Mouse (Mus musculus) neural tube, embryonic 12.5 days (tissue): ENCODE results near the gene Uevld. TPM values are rescaled to one million over a fixed set of nuclear protein-coding genes. Genes with fewer than 3 reads are reported as not detected.
"Not testable (repeated sequence)": the region's sequence is repeated elsewhere in the genome, so short reads cannot be mapped to it uniquely, and the experiment has no call there.

Experiments
- ATAC-seq: fragments of 200-750 bp; cut with Nextera tagmentation; 2 replicates; pipeline ENCODE4 v1.8.0; 2017; ENCODE audit warnings: low read depth, mild to moderate bottlenecking, moderate TSS enrichment, moderate library complexity; ENCODE audit not compliant: low FRiP score
- H3K27ac ChIP-seq: fragments of 300-500 bp; sonication (generic); 2 replicates; pipeline ENCODE4 v1.5.1; 2016
- H3K27me3 ChIP-seq: fragments of 300-500 bp; sonication (generic); replicated peaks from 2 replicates; pipeline ENCODE4 v1.6.1; 2016; ENCODE audit warnings: mild to moderate bottlenecking
- H3K36me3 ChIP-seq: fragments of 300-500 bp; sonication (generic); 2 replicates; pipeline ENCODE4 v1.6.1; 2016; ENCODE audit warnings: mild to moderate bottlenecking
- H3K4me1 ChIP-seq: fragments of 300-500 bp; sonication (generic); 2 replicates; pipeline ENCODE4 v1.6.1; 2016
- H3K4me2 ChIP-seq: fragments of 300-500 bp; sonication (generic); replicated peaks from 2 replicates; pipeline ENCODE4 v1.6.1; 2016; ENCODE audit warnings: mild to moderate bottlenecking
- H3K4me3 ChIP-seq: fragments of 300-500 bp; sonication (generic); 2 replicates; pipeline ENCODE4 v1.5.1; 2016
- H3K9ac ChIP-seq: fragments of 300-500 bp; sonication (generic); 2 replicates; pipeline ENCODE4 v1.6.1; 2016; ENCODE audit warnings: mild to moderate bottlenecking
- H3K9me3 ChIP-seq: fragments of 300-500 bp; sonication (generic); 2 replicates; pipeline ENCODE4 v1.6.1; 2016; ENCODE audit warnings: mild to moderate bottlenecking
- WGBS: fragments of 180-500 bp; shearing (Covaris S2); methylation state at CpG from one replicate; pipeline ENCODE4 v1.1.7; 2016; 5-methylcytosine and 5-hydroxymethylcytosine counted together
- polyA plus RNA-seq: library from polyadenylated mRNA; unstranded; fragments of >200 nt; fragmentation: Nextera tagmentation; extraction: Ambion mirVana; gene quantifications from 2 replicates; pipeline ENCODE4 v1.2.1, GENCODE M21; 2016

Gene Uevld
- polyA plus RNA-seq, 1 experiment from 2014 or later = 7.3 TPM

DNA sequence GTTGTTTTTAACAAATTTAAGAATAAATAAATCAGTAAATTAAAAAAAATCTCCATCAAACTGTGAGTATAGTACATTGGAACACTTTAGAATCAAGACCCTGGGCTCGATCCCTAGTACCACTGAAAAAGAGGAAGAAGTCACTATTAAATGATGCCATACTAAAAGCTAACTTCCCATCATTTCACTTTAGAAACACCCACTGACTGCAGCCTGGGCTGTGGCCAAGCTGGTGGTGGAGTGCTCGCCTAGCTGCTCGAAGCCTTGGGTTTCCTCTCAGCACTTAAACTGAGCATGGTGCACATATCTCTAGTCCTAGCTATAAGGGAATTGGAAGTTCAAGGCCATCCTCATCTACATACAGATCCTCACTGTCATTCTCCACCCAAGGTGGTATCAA lies 47.1 kb downstream of the Uevld start:
- Histone ChIP-seq H3K27me3 (no peaks in the 10 kb centered on the region), H3K4me1 (no peaks in the 10 kb centered on the region; the same call in 1 of the 2 replicates), H3K9ac (no peak overlapping the region), H3K36me3 (peaks cover 69% of the 10 kb centered on the region), H3K4me2 (no peak overlapping the region), H3K9me3 (no peaks in the 10 kb centered on the region), H3K4me3 (no peak overlapping the region), H3K27ac (no peak overlapping the region)
- 91% methylated on average over 3 of the region's 3 CpGs for WGBS
- ATAC-seq = no peak

DNA sequence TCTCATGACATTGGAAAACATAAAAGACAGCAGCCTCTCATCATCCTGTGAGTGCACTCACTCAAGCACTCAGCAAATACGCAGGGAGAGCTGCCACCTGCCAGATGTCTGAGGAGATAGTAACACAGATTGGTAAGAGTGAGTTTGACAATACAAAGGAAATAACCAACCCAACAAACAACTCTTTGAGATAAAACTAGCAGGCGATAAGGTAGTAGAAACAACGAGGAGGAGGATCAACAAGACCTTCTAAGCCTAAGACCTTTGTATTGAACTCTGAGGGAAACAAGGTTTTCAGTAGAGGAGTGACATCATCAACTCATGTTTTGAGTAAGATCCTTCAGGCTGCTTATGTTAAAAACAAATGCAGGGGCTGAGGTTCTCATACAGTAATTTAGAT lies 59.0 kb downstream of the Uevld start:
- Histone ChIP-seq H3K36me3 (peaks cover 83% of the 10 kb centered on the region), H3K4me1 (no peaks in the 10 kb centered on the region), H3K4me3 (no peak overlapping the region), H3K4me2 (no peak overlapping the region), H3K27me3 (no peaks in the 10 kb centered on the region), H3K27ac (no peak overlapping the region), H3K9me3 (no peaks in the 10 kb centered on the region), H3K9ac (no peak overlapping the region)
- 95% methylated on average over 3 of the region's 3 CpGs for WGBS
- no peak for ATAC-seq

DNA sequence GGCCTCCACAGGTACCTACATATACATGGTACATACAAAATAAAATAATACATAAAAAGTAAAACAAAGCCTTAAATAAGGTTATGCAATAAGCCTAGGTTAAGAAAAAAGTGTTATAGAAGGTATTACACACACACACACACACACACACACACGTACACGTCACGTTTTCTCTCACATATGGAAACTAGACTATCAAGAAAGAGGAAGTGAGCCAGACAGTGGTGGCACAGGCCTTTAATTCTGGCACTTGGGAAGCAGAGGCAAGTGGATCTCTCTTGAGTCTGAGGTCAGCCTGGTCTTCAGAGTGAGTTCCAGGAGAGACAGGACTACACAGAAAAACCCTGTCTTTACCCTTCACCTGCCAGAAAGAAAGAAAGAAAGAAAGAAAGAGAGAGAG lies 62.8 kb downstream of the Uevld start:
- 95% methylated on average over 3 of the region's 3 CpGs for WGBS

DNA sequence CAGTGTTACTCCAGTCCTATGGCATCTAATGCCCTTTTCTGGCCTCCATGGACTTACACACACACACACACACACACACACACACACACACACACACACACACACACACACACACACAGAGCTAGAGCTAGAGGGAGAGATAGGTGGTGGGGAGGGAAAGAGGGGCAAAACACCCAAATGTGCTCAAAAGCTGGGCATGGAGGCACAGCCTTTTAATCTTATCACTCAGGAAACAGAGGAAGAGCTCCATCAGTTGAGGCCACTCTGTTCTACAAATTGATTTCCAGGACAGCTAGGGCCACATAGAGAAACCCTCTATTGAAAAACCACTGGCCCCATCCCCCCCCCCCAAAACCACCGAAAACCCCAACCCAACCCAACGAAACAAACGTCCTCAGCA lies 75.0 kb downstream of the Uevld start:
- peaks cover 45% of the 10 kb centered on the region for H3K36me3 ChIP-seq
- H3K4me3 ChIP-seq = no peak overlapping the region
- no peak for ATAC-seq
- no peaks in the 10 kb centered on the region for H3K27me3 ChIP-seq
- no peaks in the 10 kb centered on the region for H3K4me1 ChIP-seq
- WGBS = 88% methylated on average over 3 of the region's 3 CpGs
- H3K9ac ChIP-seq = no peak overlapping the region
- no peak overlapping the region for H3K4me2 ChIP-seq
- H3K27ac ChIP-seq = no peak overlapping the region
- no peaks in the 10 kb centered on the region for H3K9me3 ChIP-seq

More for the DNA sequence above, 62.8 kb downstream of the Uevld start:
- no peak overlapping the region for H3K4me3 ChIP-seq
- H3K9ac ChIP-seq = no peak overlapping the region
- no peaks in the 10 kb centered on the region for H3K9me3 ChIP-seq
- no peak for ATAC-seq
- H3K4me1 ChIP-seq = no peaks in the 10 kb centered on the region
- no peak overlapping the region for H3K4me2 ChIP-seq
- peaks cover 84% of the 10 kb centered on the region for H3K36me3 ChIP-seq
- H3K27ac ChIP-seq = no peak overlapping the region
- H3K27me3 ChIP-seq = no peaks in the 10 kb centered on the region

DNA sequence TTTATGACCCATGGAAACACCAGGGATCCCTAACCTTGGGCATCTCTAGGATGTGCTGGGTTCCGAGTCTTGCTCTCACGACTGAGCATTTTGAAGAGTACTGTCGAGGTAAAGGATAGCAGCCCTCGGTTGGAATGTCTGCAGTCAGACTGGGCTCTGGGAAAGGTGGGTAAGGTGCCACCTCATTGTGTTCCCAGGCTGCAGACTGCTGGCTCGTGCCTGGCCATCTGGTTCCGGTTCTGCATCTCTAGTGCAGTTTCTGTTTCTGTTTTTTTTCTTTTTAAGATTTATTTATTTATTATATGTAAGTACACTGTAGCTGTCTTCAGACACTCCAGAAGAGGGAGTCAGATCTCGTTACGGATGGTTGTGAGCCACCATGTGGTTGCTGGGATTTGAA lies 76.4 kb downstream of the Uevld start:
- H3K27me3 ChIP-seq, H3K9me3 ChIP-seq, H3K4me1 ChIP-seq, H3K27ac ChIP-seq, H3K4me2 ChIP-seq, H3K4me3 ChIP-seq, ATAC-seq, H3K9ac ChIP-seq: not testable (repeated sequence)
- WGBS = 90% methylated on average over 8 of the region's 8 CpGs
- peaks cover 31% of the 10 kb centered on the region for H3K36me3 ChIP-seq

DNA sequence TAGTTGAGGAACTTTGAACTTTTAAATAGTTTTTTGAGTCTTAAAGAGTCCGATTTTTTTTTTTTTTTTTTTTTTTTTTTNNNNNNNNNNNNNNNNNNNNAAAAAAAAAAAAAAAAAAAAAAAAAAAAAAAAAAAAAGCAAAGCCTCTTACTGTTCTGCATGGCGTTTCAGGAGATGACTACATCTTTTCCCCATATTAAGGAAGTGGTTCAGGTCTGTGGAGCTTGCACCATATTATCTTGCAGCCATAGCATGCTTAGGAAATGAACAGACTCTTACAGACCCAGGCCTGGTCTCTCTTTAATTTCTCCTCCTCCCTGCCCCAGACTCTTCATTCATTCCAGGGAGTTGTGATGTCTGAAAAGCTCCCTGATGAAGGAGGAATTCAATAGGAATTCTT lies 77.3 kb downstream of the Uevld start:
- H3K9me3 ChIP-seq = no peaks in the 10 kb centered on the region
- H3K36me3 ChIP-seq = peaks cover 21% of the 10 kb centered on the region
- no peak overlapping the region for H3K4me3 ChIP-seq
- ATAC-seq = no peak
- no peaks in the 10 kb centered on the region for H3K27me3 ChIP-seq
- WGBS = 93% methylated on average over 2 of the region's 2 CpGs
- H3K9ac ChIP-seq = no peak overlapping the region
- H3K4me2 ChIP-seq = no peak overlapping the region
- no peaks in the 10 kb centered on the region for H3K4me1 ChIP-seq
- H3K27ac ChIP-seq = no peak overlapping the region

DNA sequence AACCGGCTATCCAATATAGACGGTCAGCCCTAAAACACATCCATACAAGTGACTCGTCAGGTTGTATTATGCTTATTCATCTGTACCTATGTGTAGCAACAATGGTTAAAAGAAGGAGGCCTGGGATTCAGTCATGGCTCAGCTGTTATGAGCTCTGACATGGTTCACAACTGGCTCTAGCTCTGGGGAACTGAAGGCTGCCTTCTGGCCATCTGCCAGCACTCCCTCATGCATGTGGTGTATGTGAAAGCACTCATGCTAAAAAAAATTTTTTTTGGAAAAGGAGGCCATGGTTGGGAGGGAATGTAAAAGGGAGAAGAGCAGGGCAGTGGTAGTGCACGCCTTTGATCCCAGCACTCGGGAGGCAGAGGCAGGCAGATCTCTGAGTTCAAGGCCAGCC lies 78.5 kb downstream of the Uevld start:
- Histone ChIP-seq H3K36me3 (peaks cover 11% of the 10 kb centered on the region), H3K27ac (no peak overlapping the region), H3K4me3 (no peak overlapping the region), H3K4me1 (no peaks in the 10 kb centered on the region), H3K9me3 (no peaks in the 10 kb centered on the region), H3K27me3 (no peaks in the 10 kb centered on the region), H3K9ac (no peak overlapping the region), H3K4me2 (no peak overlapping the region)
- no peak for ATAC-seq
- WGBS = 94% methylated on average over 5 of the region's 5 CpGs

DNA sequence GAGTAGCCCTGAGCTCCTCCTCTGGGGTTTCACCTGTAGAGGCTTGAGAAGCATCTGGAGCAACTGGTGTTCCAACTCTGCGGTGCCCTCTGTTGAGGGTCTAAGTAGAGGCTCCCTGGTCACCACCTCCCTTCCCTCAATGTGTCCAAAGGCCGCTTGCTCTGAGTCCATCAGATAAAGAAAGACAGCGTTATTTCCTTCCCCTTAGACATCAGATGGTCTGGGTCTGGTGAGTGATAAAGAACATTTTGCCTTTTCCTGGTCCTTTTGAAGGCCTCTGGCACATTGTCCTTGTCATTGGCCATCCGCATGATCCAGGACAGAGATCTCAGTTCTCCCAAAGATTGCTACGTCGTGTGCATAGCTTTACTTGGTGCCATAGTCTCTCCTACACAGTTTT lies 81.1 kb downstream of the Uevld start:
- ATAC-seq = no peak
- Histone ChIP-seq H3K4me3 (no peak overlapping the region), H3K9ac (no peak overlapping the region), H3K27me3 (no peaks in the 10 kb centered on the region), H3K4me1 (no peaks in the 10 kb centered on the region), H3K27ac (no peak overlapping the region), H3K4me2 (no peak overlapping the region), H3K36me3 (no peaks in the 10 kb centered on the region), H3K9me3 (no peaks in the 10 kb centered on the region)
- 84% methylated on average over 6 of the region's 6 CpGs for WGBS

DNA sequence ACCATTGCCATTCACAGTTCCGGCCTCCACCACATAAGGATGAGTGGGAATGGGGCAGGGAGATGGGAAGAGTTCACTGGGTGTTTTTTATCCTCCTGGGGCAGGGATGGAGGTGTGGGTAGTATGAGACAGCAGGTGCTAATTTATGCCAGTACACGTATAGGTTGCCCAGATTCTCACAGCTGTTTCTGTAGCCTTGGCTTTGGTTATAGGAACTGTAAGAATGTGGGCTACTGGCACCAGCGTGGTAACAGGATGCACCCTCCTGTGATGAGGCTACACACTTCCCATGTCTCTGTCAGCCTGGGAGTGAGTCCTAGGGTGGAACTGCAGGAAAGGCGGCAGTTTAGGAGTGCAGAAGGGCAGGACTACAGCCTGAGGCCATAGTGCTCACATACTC lies 81.5 kb downstream of the Uevld start:
- no peaks in the 10 kb centered on the region for H3K4me1 ChIP-seq
- H3K4me3 ChIP-seq = no peak overlapping the region
- no peaks in the 10 kb centered on the region for H3K27me3 ChIP-seq
- 70% methylated on average over 4 of the region's 4 CpGs for WGBS
- no peak overlapping the region for H3K4me2 ChIP-seq
- no peak for ATAC-seq
- H3K27ac ChIP-seq = no peak overlapping the region
- H3K9me3 ChIP-seq = no peaks in the 10 kb centered on the region
- no peaks in the 10 kb centered on the region for H3K36me3 ChIP-seq
- no peak overlapping the region for H3K9ac ChIP-seq

Other genes with a start within 250 kb of the Uevld start
- gene Saal1, start 247.8 kb downstream of the Uevld start, polyA plus RNA-seq = 24.3 and 26.1 TPM in 2 replicates
- 0.47 TPM in 1 of 2 replicates, not detected in the other for gene Saa3, start 242.8 kb downstream of the Uevld start, polyA plus RNA-seq
- not detected in 2 replicates for gene Saa4, start 225.9 kb downstream of the Uevld start, polyA plus RNA-seq
- gene Saa1, start 215.5 kb downstream of the Uevld start, polyA plus RNA-seq = 1.5 and 1.6 TPM in 2 replicates
- 0.74 TPM in 1 of 2 replicates, not detected in the other for gene Saa2, start 206.7 kb downstream of the Uevld start, polyA plus RNA-seq
- 22.7 and 23.5 TPM in 2 replicates for gene Hps5, start 162.5 kb downstream of the Uevld start, polyA plus RNA-seq
- gene Gtf2h1, start 162.4 kb downstream of the Uevld start, polyA plus RNA-seq = 46.4 and 48.1 TPM in 2 replicates
- gene Ldha, start 117.1 kb downstream of the Uevld start, polyA plus RNA-seq = 847 and 930 TPM in 2 replicates
- gene Ldhc, start 97.3 kb downstream of the Uevld start, polyA plus RNA-seq = 0.26 TPM in 1 of 2 replicates, not detected in the other
- gene Tsg101, start 38.6 kb downstream of the Uevld start, polyA plus RNA-seq = 338 and 348 TPM in 2 replicates
- not detected in 2 replicates for gene Gm9999, start 25.1 kb upstream of the Uevld start, polyA plus RNA-seq
- gene Spty2d1, start 49.9 kb upstream of the Uevld start, polyA plus RNA-seq = 11.2 and 13.0 TPM in 2 replicates
- gene Tmem86a, start 92.1 kb upstream of the Uevld start, polyA plus RNA-seq = 19.5 TPM in 2 replicates
- gene Ptpn5, start 175.2 kb upstream of the Uevld start, polyA plus RNA-seq = 64.6 and 70.2 TPM in 2 replicates
- gene Mrgpra6, start 246.4 kb upstream of the Uevld start, polyA plus RNA-seq = not detected in 2 replicates